Mouse (Mus musculus) retina, embryonic 14.5 days (tissue): ENCODE measurements at regions not wholly inside any gene's neighbourhood (a gene's known extent, or its start where the extent isn't known, plus 50 kb on each side); places are given as distances from the start of the nearest gene placed in this dataset.

ENCODE experiments used
- DNase-seq: peaks from one replicate; pipeline ENCODE4 v3.0.0-alpha.2; 2015; ENCODE audit warnings: low spot score

DNA sequence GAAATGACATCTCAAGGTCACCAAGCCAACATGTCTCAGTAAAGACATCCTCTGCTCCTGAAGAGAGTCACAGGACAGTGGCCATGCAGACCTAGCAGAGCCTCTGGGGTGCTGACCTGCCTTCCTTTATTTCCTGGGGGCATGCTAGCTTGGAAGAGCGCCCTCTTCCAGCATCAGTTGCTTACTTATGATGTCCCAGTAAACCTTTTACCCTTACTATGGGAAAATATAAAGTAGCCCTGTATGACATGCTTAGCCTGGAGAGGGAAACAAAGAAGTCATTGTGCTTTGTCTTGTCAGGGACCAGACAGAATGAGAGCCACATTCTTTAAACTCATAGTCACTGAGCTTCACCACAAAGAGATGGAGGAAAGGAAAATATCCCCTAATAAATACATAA is 82.9 kb downstream of the Postn start:
- DNase-seq, result peak; percentile 26

DNA sequence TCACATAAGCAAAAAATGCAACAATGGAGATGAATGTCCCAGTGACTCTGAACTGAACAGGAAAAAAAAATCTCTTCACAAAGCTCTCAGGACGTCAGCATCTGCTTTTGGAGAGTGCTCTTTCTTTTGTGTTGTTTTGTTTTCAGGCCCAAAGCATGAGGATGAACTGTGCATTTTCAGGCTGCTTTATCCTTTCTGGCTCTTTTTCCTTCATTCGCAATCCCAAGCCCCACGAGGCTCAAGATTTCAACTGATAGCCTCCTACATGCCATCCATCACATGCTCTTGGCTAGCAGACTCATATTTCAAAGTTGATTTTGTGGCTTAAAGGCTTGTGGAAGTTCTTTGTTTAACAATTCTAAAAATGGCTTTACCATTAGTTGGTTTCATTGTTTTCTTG is 86.0 kb downstream of the Postn start:
- no peak for DNase-seq

DNA sequence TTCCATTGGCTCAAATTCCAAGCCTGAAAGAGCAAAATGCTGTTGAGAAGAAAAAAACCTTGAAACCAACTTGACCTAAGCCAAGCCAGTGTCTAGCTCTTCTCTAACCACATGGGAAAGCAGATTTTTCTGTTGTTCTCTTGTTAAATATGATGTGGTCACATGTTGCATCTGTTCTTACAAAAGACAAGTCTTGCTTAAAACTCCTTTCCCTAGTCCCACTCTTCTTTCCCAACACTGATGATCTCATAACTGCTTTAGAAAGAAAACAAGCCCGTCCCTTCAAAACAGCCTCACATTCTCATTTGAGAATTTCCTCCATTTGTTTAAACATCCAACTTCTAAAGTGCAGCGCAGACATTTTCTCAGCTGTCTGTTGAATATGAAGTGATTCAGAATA is 96.5 kb downstream of the Postn start:
- DNase-seq, result no peak

DNA sequence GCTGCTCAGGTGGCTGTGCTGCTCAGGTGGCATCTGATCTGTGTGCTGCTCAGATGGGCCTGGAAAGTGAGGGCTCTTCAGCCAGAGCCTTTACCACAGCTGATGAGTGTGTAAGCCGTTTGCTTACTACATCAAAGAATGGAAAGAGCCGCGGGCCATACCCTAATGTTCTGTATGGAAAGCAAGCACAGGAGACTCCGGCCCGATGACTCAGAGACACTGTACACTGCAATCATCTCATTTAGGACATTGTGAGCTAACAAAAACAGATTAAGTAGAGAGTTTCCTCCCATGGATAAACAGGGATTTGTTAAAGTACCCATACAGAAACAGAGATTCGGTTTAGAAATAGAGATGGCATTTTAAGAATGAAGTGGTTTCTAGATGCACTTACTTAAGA is 100.5 kb downstream of the Postn start:
- no peak for DNase-seq

DNA sequence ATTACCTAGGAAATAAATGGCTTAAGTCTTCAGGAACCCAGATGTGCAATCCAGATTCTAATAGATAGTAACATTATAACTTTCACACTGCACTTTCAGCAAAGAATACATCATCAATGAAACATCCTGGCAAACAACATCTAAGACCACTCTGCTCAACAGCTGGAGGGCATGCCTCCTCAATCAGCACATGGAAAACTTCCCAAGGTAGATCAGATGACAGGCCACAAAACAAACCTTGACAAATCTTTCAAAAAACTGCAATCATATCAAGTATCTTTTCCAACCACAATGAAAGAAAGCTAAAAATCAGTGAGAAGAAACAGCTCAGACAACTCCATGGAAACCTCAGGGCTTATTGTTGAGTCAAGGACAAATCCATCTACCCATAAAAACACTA is 105.2 kb downstream of the Postn start:
- no peak for DNase-seq

DNA sequence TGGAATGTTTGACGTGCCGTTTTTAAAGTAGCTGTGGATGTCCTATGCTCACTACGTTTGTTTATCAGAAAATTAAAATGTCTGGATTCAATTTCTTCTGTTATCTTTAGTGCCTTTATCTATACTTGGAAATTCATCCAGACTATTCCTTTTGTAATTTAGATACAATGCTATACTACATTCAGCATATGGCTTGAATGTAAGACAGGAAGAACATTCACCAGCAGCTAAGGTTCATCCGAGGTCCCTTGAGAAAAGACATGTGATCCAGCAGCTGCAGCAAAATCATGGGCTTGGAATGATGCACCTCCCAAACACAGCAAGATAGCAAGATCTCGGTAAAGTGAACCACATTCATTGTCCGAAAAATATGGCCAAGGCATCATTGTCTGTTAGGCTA is 113.3 kb downstream of the Postn start:
- no peak for DNase-seq

DNA sequence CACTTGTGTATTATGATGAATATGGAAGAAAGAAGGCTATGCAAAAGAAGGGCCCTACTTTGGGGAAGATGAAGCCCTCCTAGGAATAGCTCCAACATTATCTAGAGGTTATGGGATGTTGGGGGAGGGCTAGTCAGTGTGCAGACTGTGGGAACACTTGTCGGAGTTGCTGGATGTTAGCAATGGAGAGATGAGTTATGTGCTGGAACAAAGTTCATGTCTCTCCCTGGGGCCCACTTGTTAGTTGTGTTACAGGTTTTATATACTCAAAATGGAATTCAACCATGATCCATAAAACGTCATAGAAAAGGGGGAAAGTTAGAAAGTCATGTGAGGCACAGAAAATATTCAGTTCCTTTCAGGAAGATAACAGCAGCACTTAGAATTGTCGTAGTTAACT is 115.0 kb downstream of the Postn start:
- no peak for DNase-seq

DNA sequence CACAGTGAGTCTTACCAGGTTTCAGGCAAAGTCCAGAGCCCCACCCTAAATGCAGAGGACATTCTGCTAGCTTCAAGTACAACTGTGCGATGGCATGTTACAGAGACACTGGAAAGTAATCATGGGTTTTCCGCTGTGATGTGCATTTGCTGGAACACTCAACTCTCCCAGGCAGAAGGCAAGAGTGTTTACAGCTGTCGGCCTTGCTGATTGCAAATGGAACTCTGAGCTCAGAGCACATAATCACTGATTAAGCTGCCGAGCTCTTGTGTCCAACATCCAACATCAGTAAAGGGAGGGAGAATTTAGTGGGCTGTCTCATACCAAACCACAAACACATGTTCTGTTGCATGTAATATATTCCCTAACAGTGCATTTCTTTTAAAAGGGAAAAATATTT is 117.1 kb downstream of the Postn start:
- no peak for DNase-seq

DNA sequence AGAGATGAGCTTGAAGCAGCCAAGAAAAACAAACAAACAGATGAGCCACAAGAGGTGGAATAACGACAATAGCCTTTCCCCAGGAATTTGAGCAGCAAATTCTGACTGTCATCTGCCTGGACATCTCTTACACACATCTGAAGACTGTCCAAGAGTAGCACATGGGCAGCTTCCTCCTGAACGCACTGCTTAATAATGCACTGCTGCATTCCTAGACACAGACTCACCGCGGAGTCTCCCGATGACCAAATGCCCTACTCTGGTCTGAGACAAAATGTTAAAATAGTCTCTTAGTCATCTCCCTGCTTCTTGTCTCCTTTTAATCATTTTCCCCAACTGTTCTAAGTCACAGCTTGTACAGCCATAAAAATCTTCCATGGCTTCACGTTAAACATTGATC is 119.3 kb downstream of the Postn start:
- no peak for DNase-seq

DNA sequence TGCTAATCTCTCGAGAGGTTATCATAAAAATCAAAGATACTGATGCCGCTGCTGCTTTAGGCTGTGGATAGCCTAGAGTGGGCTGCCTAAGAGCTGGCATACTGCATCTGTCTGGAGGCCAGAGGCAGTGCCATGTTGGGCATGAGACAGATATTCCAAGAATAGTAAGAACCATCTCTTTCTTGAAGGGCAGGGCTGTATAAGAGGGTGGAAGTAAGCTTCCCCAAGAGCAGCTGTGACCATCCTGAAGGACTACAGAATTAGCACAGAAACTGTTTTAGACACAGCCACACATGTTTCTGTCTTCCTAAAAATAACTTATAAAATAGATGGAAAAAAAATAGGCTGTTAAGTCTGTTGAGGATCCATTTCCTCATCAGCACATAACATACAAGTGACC is 126.4 kb downstream of the Postn start:
- DNase-seq, result no peak

DNA sequence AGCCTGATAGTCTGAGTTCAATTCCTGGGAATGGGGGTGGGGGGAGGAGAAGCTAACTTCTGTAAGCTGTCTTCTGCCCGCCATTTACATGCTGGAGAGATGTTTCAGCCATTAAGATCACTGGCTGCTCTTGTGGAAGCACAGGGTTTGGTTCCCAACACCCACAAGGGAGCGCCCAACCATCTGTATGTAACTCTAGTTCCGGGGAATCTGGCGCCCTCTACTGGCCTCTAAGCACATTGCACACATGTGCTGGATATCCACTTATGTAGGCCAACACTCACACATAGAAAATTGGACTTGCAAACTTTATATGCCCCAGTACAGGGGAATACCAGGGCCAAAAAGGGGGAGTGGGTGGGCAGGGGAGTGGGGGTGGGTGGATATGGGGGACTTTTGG is 126.9 kb downstream of the Postn start:
- no peak for DNase-seq

DNA sequence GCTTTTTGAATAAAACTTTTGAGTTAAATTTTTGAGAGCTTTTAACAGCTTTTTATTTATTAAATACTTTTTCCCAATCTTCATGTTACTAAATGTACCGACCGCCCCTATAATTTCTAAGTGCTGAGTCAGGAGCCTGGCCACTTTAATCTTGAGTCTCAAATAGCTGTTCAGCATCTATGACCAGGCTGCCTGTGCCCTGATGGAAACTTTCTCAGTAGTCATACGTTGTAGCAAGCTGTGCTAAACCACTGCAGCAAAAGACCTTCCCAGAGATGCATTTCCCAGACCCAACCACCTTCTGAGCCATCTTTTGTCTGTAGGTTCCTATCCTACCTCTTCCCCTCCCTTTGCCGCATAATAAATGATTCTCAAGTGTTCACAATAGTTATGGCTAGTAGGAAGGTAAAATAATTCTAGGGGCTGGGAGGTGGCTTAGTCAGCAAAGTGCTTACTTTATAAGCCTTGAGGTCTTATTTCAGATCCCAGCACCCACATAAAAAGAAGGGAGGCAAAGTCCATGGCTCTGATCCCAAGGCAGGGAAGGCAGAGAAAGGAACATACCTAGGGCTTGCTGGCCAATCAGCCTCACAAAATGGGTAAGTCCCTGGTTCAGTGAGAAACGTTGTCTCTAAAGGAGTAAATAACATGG is 129.5 kb downstream of the Postn start:
- DNase-seq, result no peak

DNA sequence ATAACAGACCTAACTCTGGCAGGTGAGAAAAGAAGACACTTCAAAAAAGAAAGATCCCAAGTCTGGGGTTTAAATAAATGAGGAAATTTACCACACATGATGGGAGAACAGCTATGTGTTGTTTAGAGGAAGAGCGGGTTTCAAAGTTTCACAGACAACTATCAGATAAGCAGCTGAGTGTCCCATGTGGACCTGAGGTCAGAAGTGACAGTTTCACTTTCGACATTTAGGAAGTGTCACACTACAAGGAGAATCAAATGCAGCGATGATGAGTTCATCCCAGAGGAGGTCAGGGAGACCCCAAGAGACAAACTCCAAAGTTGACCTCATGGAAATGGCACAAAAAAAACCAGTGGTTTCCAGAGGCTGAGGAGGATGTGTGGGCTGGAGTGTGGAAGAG is 132.7 kb downstream of the Postn start:
- no peak for DNase-seq

DNA sequence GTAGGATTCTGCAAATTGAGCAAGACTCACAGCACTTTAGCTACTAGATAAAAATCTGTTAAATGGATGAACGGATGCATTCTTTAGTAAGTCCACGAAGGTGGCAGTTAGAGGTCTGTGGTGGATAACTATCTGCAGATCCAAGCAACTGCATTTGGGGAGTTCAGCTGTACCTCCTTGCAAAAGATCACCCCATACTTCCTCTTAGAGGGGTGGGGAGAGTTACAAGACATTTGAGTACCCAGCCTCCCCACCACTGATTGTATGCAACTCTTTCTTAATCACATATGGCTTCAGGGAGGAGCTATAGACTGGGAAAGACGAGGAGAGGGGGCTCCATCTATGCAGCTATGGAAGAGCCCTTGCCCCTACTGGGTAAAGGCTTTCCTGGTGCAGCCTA is 144.1 kb downstream of the Postn start:
- no peak for DNase-seq

DNA sequence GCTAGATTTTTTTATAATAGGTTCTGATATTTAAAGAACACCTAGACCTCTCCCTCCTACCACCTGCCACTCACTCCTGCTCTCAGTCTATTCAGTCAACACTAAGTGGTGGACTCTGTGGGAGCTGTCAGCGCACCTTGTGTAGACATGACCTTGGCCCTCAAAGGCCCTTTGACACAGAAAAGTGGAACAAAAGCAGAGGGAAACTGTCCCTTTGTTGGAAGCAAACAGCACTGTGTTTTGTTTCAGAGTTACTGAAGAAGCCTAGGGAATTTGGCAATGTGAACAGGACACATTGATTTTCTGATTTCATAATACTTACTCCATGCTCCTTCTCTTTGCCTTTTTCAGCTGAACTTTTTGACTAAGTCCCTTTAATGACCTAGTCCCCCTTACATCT is 146.7 kb downstream of the Postn start:
- DNase-seq, result no peak

DNA sequence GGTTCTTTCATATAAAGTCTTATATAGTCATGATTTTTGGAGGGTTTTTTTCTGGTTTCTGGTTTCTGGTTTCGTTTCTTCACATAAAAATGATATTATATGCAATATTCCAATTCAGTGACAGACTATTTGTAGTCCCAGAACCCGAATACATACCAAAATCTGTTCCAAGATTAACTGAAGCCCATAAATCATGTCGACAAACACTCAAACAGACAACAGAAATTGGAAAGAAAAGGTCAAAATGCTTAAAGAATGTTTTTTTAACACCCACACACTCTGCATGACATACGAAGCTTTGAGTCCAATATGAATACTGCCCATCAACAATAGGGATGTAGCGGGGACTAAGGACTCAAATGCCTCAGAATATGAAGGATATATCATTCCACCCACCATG is 148.0 kb downstream of the Postn start:
- no peak for DNase-seq

DNA sequence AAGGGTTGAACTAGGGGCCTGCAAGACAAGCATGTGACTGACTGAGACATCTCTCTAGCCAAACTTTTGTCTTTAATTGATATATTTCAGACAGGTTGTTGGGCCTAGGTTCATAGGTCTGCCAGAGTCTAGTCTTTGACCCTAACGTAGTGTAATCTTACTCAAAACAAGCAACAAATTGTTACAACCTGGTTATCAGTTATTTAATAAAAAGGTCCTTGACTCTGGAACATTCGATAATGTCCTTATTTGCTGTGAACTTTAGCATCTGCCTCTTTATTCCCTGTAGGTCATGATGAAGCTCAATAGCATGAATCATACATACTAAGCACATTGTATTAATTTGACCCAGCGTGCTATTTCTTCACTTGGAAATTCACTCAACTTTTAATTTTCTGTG is 156.3 kb downstream of the Postn start:
- no peak for DNase-seq

DNA sequence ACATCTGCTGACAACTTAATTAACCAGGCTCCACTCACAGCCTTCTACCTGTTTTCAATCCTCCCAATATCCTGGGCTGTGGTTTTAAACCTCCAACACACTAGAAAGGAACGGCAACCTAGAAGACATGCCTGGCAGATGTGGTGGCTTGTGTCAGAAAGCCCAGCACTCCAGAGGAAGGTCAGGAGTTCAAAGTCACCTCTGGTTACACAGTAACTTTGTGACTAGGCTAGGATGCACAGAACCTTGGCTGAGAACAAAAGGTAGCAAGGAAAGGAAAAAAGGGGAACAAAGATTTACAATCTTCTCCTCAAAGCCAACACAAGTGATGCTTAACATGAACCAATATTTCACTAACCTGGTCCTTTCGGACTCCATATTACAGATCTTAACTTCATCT is 161.8 kb downstream of the Postn start:
- no peak for DNase-seq

DNA sequence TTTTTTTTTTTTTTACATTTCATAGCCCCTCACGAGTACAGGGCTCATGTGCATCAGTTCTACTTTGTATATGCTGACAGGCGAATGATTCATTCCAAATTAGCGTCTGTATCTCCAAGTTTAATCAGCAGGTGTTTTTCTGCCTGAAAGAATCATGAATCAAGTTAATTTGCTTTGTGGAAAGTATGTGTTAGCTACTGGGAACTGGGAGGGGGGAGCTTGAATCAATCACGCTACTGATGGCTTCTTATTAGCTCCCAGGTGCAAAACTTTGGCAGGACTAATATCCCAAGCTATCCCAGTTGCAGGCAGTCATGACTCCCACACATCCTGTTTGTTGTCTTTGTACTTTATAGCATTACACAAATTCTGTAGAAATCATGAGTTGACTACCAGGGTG is 165.7 kb downstream of the Postn start:
- DNase-seq, result no peak

DNA sequence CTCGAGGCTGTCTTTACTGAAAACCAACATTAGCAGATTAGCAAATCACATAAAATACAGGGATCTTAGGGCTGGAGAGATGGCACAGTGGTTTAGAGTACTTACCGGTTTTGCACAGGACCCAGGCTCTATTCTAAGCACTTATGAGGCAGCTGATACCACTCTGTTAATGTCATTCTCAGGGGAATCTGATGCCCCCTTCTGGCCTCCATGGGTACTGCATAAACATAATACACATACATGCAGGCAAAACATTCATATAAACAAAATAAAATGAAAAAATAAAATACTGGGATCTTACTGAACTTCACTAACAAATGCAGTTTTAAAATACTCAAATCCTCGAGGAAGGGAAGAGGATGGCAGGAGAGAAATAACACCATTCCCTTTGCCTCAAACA is 164.3 kb upstream of the Supt20 start:
- DNase-seq, result no peak

DNA sequence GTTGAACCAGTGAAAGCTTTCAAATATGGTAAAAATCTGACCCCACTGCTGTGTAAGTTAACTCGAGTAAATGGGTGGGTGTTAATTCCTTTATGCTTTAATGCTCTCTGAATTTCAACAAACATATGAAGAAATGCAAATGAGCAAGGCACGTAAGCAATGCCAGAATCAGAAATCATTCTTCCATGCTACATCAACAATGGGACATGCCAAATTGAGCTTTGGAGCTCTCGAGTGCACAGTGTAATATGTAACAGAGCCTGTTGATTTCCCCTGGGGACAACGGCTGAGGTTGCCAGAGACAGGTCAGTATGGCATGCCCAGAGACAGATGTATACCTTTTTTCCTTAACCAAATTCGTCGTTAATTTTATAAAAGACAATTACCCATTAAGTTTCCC is 162.4 kb upstream of the Supt20 start:
- no peak for DNase-seq

DNA sequence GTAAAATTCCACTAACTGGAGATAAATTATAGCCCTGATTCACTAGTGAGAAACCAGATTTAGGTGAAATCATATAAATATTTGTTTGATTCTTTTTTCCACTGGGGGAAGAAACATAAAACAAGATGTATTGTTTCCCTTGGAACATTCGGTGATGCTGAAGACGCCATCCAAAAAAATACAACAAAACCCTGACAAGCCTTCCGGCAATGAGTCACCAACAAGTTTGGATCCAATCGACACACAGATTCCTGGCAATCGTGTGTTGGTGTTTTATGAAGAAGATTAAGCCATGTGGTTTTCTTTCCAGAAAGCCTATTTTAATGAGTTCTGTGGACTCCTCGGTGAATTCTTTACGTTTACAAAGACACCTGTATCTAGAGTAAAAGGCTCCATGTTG is 157.2 kb upstream of the Supt20 start:
- no peak for DNase-seq

DNA sequence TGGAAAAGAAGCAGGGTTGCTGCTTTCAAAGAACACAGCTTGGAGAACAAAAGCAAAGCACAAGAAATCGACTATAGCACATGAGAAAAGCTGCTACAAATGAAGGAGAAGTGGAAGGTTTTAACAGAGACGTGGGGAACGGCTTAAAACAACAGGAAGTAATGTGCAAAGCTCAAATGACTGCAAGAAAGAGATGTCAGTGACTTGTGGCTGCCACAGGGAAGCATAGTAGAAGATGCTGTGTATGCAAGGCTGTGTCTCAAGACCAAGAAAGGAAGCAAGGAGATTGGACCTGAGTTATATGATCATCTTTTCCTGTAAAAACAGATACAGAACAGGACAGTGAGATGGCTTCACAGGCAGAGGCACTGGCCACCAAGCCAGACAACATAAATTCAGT is 154.6 kb upstream of the Supt20 start:
- DNase-seq, result no peak

DNA sequence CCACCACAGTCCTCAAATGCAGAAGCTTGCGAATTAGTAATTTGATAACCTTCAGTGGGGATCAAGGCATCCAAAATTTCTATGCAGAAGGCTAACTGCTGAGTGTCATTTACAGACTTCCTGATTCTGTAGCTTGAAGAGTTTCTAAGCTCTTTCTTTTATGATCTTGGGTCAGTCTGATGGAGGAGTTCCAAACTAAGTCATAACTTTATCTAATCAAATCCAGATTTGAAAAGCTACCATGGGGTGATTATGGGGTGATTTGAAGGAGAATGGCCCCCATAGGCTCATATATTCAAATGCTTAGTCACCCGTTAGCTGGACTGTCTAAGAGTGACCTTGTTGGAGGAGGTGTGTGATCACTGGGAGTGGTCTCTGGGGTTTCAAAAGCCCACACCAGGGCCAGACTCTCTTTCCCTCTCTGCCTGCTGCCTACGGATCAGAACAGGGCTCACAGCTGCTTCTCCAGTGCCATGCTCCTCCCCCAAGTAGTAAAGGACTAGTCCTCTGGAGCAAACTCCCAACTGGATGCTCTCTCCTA is 152.0 kb upstream of the Supt20 start:
- DNase-seq, result no peak

DNA sequence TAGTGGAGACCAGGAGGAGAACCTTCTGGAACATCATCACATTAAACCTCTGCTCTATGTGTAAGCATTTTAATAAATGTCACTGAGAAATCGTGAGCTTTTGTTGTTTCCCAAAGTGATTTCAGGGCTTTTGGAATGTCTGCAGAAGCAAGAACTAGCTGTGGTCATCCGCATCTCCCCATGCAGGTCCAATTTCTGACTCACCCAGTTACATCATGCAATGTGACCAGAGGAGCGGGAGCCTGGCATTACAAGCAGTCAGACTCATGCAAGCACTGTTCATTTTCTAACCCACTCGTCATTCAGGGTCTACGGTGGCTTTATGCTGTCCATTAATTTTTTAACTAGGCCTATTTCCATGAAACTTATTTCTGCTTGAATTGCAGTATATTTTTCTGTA is 151.2 kb upstream of the Supt20 start:
- no peak for DNase-seq
